Mouse (Mus musculus) cerebellum, adult 2 months (tissue): ENCODE measurements around the gene Bcor. TPM values are rescaled to one million over a fixed set of nuclear protein-coding genes. Genes with fewer than 3 reads are reported as not detected.

ENCODE experiments used
- DNase-seq, 2 experiments: peaks; one replicate each; pipeline ENCODE4 v3.0.0; 2021
- H3K27ac ChIP-seq: fragments of 200-500 bp; 2 replicates; pipeline ENCODE4 v1.5.1; 2012; ENCODE audit warnings: low read length, control low read depth, inconsistent platforms; ENCODE audit not compliant: insufficient read depth
- H3K27me3 ChIP-seq: fragments of 200-500 bp; 2 replicates; pipeline ENCODE4 v1.6.1; 2012; ENCODE audit warnings: inconsistent platforms, mild to moderate bottlenecking, low read length, moderate library complexity; ENCODE audit not compliant: control insufficient read depth, insufficient read depth
- H3K4me1 ChIP-seq: fragments of 200-500 bp; 2 replicates; pipeline ENCODE4 v1.6.1; 2011; ENCODE audit warnings: low read length; ENCODE audit not compliant: control insufficient read depth, insufficient read depth
- H3K4me3 ChIP-seq: fragments of 200-500 bp; replicated peaks from 2 replicates; pipeline ENCODE3; 2011; ENCODE audit warnings: mild to moderate bottlenecking, low read depth, low read length, control low read depth; ENCODE audit not compliant: insufficient read depth
- CTCF ChIP-seq: fragments of 200-500 bp; IDR thresholded peaks from 2 replicates; pipeline ENCODE4 v1.5.1; 2011; ENCODE audit warnings: low read depth, mild to moderate bottlenecking, control low read depth, low read length, moderate library complexity, borderline replicate concordance; ENCODE audit not compliant: insufficient read depth
- POLR2A ChIP-seq: fragments of 200-500 bp; IDR thresholded peaks from 2 replicates; pipeline ENCODE4 v1.6.1; 2011; ENCODE audit warnings: low read length, control low read depth, borderline replicate concordance; ENCODE audit not compliant: insufficient read depth
- WGBS: fragments of 180-500 bp; shearing (Covaris S2); methylation state at CpG from one replicate; pipeline ENCODE4 v1.1.7; 2018; 5-methylcytosine and 5-hydroxymethylcytosine counted together
- polyA plus RNA-seq: library from polyadenylated mRNA; depleted of rRNA; stranded (reverse); fragments of >200 nt; gene quantifications from 2 replicates; pipeline ENCODE4 v1.2.3, GENCODE M21; 2012

The Bcor gene
- polyA plus RNA-seq, 1 experiment = 12.9 TPM

DNA sequence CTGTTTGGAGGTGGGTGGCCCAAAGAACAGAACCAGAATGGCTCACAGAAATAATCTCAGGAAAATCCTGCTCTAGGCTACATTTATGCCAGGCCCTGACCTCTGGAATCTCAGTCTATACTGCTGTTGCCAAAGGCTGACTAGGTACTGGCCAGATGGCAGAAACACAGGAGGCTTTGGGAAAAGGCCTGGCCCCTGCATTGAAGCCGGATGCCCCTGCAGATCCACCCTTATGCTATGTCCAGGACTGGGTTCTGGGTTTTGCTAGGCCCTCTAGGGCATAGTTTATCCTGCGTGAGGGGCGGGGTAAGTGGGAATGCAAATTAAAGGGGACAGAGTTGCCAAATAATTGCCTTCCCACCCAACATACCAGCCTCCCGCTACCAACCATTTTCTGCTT, 75.5 kb downstream of the Bcor start:
- peak; percentile 57 to 72 for DNase-seq
- WGBS = 38% methylated on average over 4 of the region's 4 CpGs
- TF ChIP-seq POLR2A = no peak
- no peak for TF ChIP-seq CTCF
- Histone ChIP-seq H3K27ac (no peak overlapping the region), H3K4me1 (peaks cover 12% of the 10 kb centered on the region), H3K4me3 (no peak overlapping the region), H3K27me3 (no peaks in the 10 kb centered on the region)

DNA sequence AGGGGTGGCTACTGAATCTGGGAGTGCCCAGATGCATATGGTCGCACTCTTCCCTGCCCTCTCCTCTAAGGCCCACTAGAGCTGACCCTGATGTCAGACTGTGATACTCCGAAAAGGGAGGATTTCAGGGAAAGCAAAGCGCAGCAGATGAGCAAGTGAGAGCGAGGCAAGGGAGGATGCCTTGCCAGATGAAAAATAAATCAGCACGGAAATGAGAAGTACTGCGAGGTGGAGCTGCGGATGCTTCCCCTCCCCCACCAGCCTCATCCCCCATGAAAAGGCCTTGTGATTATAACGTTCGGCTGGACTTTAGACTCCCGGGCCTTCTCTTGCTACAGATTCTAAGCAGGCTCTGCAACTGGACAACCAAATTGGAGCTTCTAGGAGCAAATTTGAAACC, 76.5 kb downstream of the Bcor start:
- no peak overlapping the region for H3K4me3 ChIP-seq
- no peaks in the 10 kb centered on the region for H3K27me3 ChIP-seq
- TF ChIP-seq CTCF (no peak), POLR2A (no peak)
- DNase-seq = no peak
- 93% methylated on average over 10 of the region's 10 CpGs for WGBS
- H3K27ac ChIP-seq = no peak overlapping the region
- peaks cover 8% of the 10 kb centered on the region for H3K4me1 ChIP-seq

DNA sequence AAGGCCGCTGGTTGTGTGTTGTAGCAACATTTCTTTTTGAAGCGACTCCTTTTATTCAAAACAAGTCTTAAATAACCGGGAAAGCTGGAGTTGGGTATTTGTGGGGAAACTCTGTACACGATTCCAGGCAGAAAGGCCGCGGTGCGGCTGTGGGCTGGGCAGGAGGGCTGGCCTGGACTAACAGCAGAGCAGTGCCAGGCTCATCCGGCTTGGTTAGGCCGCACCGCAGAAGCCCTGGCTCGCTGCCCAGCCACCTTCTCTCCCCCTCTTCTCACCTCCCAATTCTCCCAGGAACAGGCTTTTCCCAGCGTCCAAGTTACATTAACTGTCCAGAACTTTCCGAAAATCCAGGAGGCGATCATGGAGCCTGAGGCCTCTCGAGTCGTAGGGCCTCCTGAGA, 77.4 kb downstream of the Bcor start:
- DNase-seq = peak in 1 of 2 experiments; percentile 33
- H3K4me3 ChIP-seq = no peak overlapping the region
- no peak overlapping the region for H3K27ac ChIP-seq
- WGBS = 50% methylated on average over 16 of the region's 16 CpGs
- TF ChIP-seq POLR2A = no peak
- no peak for TF ChIP-seq CTCF
- H3K27me3 ChIP-seq = no peaks in the 10 kb centered on the region
- H3K4me1 ChIP-seq = peaks cover 8% of the 10 kb centered on the region

DNA sequence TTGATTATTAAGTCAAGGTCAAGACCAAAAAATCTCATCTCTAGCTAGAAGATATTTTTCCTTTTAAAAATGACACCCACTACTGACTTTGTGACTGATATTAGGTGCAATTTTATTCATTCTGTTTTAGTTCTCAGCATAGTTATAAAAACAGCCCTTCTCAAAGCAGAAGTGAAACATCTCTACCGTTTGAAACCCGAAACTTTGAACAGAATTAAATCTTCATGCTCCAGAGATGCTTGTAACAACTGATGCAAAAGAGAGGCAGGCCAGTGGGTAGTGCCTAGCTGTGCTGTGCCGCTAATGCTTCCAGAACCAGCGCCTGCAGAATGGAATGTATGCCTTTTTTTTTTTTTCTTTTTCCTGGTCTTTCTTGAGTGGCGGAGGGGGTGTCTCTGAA, 78.0 kb downstream of the Bcor start:
- no peaks in the 10 kb centered on the region for H3K27me3 ChIP-seq
- peaks cover 8% of the 10 kb centered on the region for H3K4me1 ChIP-seq
- H3K4me3 ChIP-seq = no peak overlapping the region
- TF ChIP-seq CTCF = no peak
- no peak overlapping the region for H3K27ac ChIP-seq
- 92% methylated on average over 5 of the region's 5 CpGs for WGBS
- DNase-seq = no peak

- Histone ChIP-seq H3K27me3 (no peaks in the 10 kb centered on the region), H3K27ac (no peak overlapping the region), H3K4me3 (no peak overlapping the region), H3K4me1 (peaks cover 8% of the 10 kb centered on the region)
- WGBS = 76% methylated on average over 22 of the region's 22 CpGs
- TF ChIP-seq CTCF (no peak), POLR2A (no peak)
- DNase-seq = no peak
These were observed 78.4 kb downstream of the Bcor start for GRCm38 (mm10) chrX:12081741-12082155.

GRCm38 (mm10) chrX:12080904-12081740, 79.0 kb downstream of the Bcor start:
- no peak for TF ChIP-seq POLR2A
- no peak for TF ChIP-seq CTCF
- DNase-seq = peak; percentile 41 to 49
- 12% methylated on average over 61 of the region's 61 CpGs for WGBS

GRCm38 (mm10) chrX:12080095-12080903, 79.9 kb downstream of the Bcor start:
- peaks cover 6% of the 10 kb centered on the region for H3K4me1 ChIP-seq
- H3K4me3 ChIP-seq = peak overlapping the region; percentile 81
- DNase-seq = peak; percentile 67 to 75
- peak overlapping the region; percentile 73 for H3K27ac ChIP-seq
- 1% methylated on average over 28 of the region's 97 CpGs for WGBS
- H3K27me3 ChIP-seq = no peaks in the 10 kb centered on the region
- peak; percentile 74 for TF ChIP-seq POLR2A
- no peak for TF ChIP-seq CTCF

More at GRCm38 (mm10) chrX:12080904-12081740, 79.0 kb downstream of the Bcor start:
- Histone ChIP-seq H3K27ac (peak overlapping the region; percentile 36; the same call in 1 of the 2 replicates), H3K4me3 (peak overlapping the region; percentile 81), H3K4me1 (peaks cover 8% of the 10 kb centered on the region), H3K27me3 (no peaks in the 10 kb centered on the region)
